Comparison of ENCODE assay signal across 19 mouse cellular contexts in the genomic region with DNA sequence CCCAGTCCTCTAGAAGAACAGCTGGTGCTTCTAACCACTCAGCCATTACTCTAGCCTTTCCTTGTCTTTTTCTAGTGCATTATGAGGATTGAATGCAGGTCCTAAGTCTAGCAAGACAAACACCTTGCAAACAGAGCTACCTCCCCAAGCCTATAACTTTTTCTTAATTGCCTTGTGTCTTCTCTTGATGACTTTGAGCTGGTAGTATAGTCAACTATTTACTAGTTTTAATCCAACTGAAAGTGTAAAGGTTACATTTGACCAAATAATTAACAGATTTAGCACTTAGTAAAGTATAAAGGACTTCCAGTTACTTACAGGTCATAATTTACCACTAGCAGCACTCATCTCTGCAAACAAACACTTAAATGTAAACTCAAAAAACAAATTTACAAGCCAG.
"Had no signal": no experiment of that assay in that cellular context is flagged by ENCODE, and none has a peak within 500 bp of the region (broad histone marks: within the 10 kb centered on the region; RNA-seq: fewer than 3 reads in every experiment).

No protein-coding gene starts in this region.

- H3K9ac ChIP-seq: lung, embryonic 14.5 days; midbrain, embryonic 12.5 days; neural tube, embryonic 13.5 days; neural tube, embryonic 15.5 days had no signal

- H3K4me2 ChIP-seq: lung, embryonic 14.5 days; midbrain, embryonic 12.5 days; neural tube, embryonic 13.5 days; neural tube, embryonic 15.5 days had no signal

- H3K9me3 ChIP-seq: midbrain, embryonic 10.5 days; midbrain, embryonic 12.5 days; neural tube, embryonic 13.5 days; neural tube, embryonic 15.5 days had no signal

- H3K4me1 ChIP-seq: midbrain, embryonic 12.5 days had no signal

- H3K27ac ChIP-seq: midbrain, embryonic 10.5 days; midbrain, embryonic 12.5 days; neural tube, embryonic 13.5 days; neural tube, embryonic 15.5 days had no signal

- H3K27me3 ChIP-seq: midbrain, embryonic 12.5 days; neural tube, embryonic 13.5 days; neural tube, embryonic 15.5 days had no signal

- H3K4me3 ChIP-seq: midbrain, embryonic 10.5 days; midbrain, embryonic 12.5 days; myocyte; neural tube, embryonic 13.5 days; neural tube, embryonic 15.5 days had no signal

- DNase-seq: lung, adult 18-20 months; lung, embryonic 14.5 days; lung, postnatal 10 days; lung, postnatal 4 days; midbrain, embryonic 14.5 days; retina, postnatal 1 day; right cerebral cortex, adult 18-20 months; right cerebral cortex, postnatal 25 days; right cerebral cortex, postnatal 4 days; spleen, adult 18-20 months; thymus, adult 18-20 months; thymus, postnatal 14 days; thymus, postnatal 36 days had no signal

- ATAC-seq: midbrain, embryonic 16.5 days had no signal

- H3K36me3 ChIP-seq: midbrain, embryonic 12.5 days; neural tube, embryonic 13.5 days; neural tube, embryonic 15.5 days had no signal
